Mouse (Mus musculus): Measurements from ENCODE around the gene Arl6ip4. TPM values are rescaled to one million over a fixed set of nuclear protein-coding genes. Genes with fewer than 3 reads are reported as not detected.

The Arl6ip4 gene
- polyA plus RNA-seq, 1 experiment = 28.2 TPM

- H3K4me1 ChIP-seq (ENCODE audit: control insufficient read depth, insufficient read depth, insufficient read length) = peaks cover 8% of the 10 kb centered on the region; the same call in 1 of the 2 replicates
- TF ChIP-seq POLR2A (IDR thresholded peaks at IDR 0.05; ENCODE audit: low read depth, low read length) (no peak), CTCF (IDR thresholded peaks at IDR 0.05; ENCODE audit: extremely low read depth, insufficient read depth, insufficient read length, insufficient replicate concordance) (no peak)
- WGBS = 87% methylated on average over 11 of the region's 11 CpGs
- H3K27me3 ChIP-seq (ENCODE audit: control insufficient read depth, insufficient read depth, low read length) = no peaks in the 10 kb centered on the region
- no peaks in the 10 kb centered on the region for H3K36me3 ChIP-seq (ENCODE audit: control insufficient read depth, insufficient read depth, low read length)
- no peak overlapping the region for H3K27ac ChIP-seq (ENCODE audit: insufficient read depth, low read length)
- no peak overlapping the region for H3K4me3 ChIP-seq (ENCODE audit: extremely low read depth, insufficient read depth, insufficient read length)
- no peak for DNase-seq (ENCODE audit: low read depth in 1 of 2, low spot score in 2 of 2)
These were observed 22.6 kb upstream of the Arl6ip4 start for GRCm38 (mm10) chr5:124093120-124093794.

- Histone ChIP-seq H3K27ac (ENCODE audit: insufficient read depth, low read length) (no peak overlapping the region), H3K4me1 (ENCODE audit: control insufficient read depth, insufficient read depth, insufficient read length) (peaks cover 8% of the 10 kb centered on the region; the same call in 1 of the 2 replicates)
These were observed 21.9 kb upstream of the Arl6ip4 start for GRCm38 (mm10) chr5:124093852-124094604.

GRCm38 (mm10) chr5:124095077-124095581, 20.8 kb upstream of the Arl6ip4 start:
- no peak for TF ChIP-seq CTCF (IDR thresholded peaks at IDR 0.05; ENCODE audit: extremely low read depth, insufficient read depth, insufficient read length, insufficient replicate concordance)
- TF ChIP-seq POLR2A (IDR thresholded peaks at IDR 0.05; ENCODE audit: low read depth, low read length) = no peak; the same call in 1 of the 2 replicates
- Histone ChIP-seq H3K36me3 (ENCODE audit: control insufficient read depth, insufficient read depth, low read length) (no peaks in the 10 kb centered on the region), H3K4me3 (ENCODE audit: extremely low read depth, insufficient read depth, insufficient read length) (peak overlapping the region; percentile 53), H3K4me1 (ENCODE audit: control insufficient read depth, insufficient read depth, insufficient read length) (peaks cover 8% of the 10 kb centered on the region; the same call in 1 of the 2 replicates), H3K27ac (ENCODE audit: insufficient read depth, low read length) (no peak overlapping the region), H3K27me3 (ENCODE audit: control insufficient read depth, insufficient read depth, low read length) (no peaks in the 10 kb centered on the region)
- DNase-seq (ENCODE audit: low read depth in 1 of 2, low spot score in 2 of 2) = no peak
- WGBS = 20% methylated on average over 19 of the region's 19 CpGs

More at GRCm38 (mm10) chr5:124093852-124094604, 21.9 kb upstream of the Arl6ip4 start:
- no peak overlapping the region for H3K4me3 ChIP-seq (ENCODE audit: extremely low read depth, insufficient read depth, insufficient read length)
- no peaks in the 10 kb centered on the region for H3K27me3 ChIP-seq (ENCODE audit: control insufficient read depth, insufficient read depth, low read length)
- 93% methylated on average over 12 of the region's 12 CpGs for WGBS
- no peak for TF ChIP-seq CTCF (IDR thresholded peaks at IDR 0.05; ENCODE audit: extremely low read depth, insufficient read depth, insufficient read length, insufficient replicate concordance)
- TF ChIP-seq POLR2A (IDR thresholded peaks at IDR 0.05; ENCODE audit: low read depth, low read length) = no peak
- H3K36me3 ChIP-seq (ENCODE audit: control insufficient read depth, insufficient read depth, low read length) = no peaks in the 10 kb centered on the region
- DNase-seq (ENCODE audit: low read depth in 1 of 2, low spot score in 2 of 2) = no peak

- H3K4me3 ChIP-seq (ENCODE audit: extremely low read depth, insufficient read depth, insufficient read length) = peak within 1 kb of the TSS; percentile 53
- H3K27ac ChIP-seq (ENCODE audit: insufficient read depth, low read length) = no peak within 1 kb of the TSS
- peaks cover 8% of the 10 kb centered on the region; the same call in 1 of the 2 replicates for H3K4me1 ChIP-seq (ENCODE audit: control insufficient read depth, insufficient read depth, insufficient read length)
- H3K27me3 ChIP-seq (ENCODE audit: control insufficient read depth, insufficient read depth, low read length) = no peaks in the 10 kb centered on the region
- WGBS = 1% methylated on average over 42 of the region's 42 CpGs
- H3K36me3 ChIP-seq (ENCODE audit: control insufficient read depth, insufficient read depth, low read length) = no peaks in the 10 kb centered on the region
- DNase-seq (ENCODE audit: low read depth in 1 of 2, low spot score in 2 of 2) = peak; percentile 91 to 99
- no peak; the same call in 1 of the 2 replicates for TF ChIP-seq POLR2A (IDR thresholded peaks at IDR 0.05; ENCODE audit: low read depth, low read length)
- TF ChIP-seq CTCF (IDR thresholded peaks at IDR 0.05; ENCODE audit: extremely low read depth, insufficient read depth, insufficient read length, insufficient replicate concordance) = no peak
These were observed 20.2 kb upstream of the Arl6ip4 start, which contains the start of gene Abcb9 for GRCm38 (mm10) chr5:124095596-124096232. Gene Abcb9, minus strand, starts transcription at chr5:124095798.

- 83% methylated on average over 2 of the region's 2 CpGs for WGBS
- no peaks in the 10 kb centered on the region for H3K27me3 ChIP-seq (ENCODE audit: control insufficient read depth, insufficient read depth, low read length)
- H3K4me3 ChIP-seq (ENCODE audit: extremely low read depth, insufficient read depth, insufficient read length) = no peak overlapping the region
- H3K4me1 ChIP-seq (ENCODE audit: control insufficient read depth, insufficient read depth, insufficient read length) = peaks cover 8% of the 10 kb centered on the region; the same call in 1 of the 2 replicates
- no peak overlapping the region for H3K27ac ChIP-seq (ENCODE audit: insufficient read depth, low read length)
- TF ChIP-seq POLR2A (IDR thresholded peaks at IDR 0.05; ENCODE audit: low read depth, low read length) (no peak), CTCF (IDR thresholded peaks at IDR 0.05; ENCODE audit: extremely low read depth, insufficient read depth, insufficient read length, insufficient replicate concordance) (no peak)
- no peak for DNase-seq (ENCODE audit: low read depth in 1 of 2, low spot score in 2 of 2)
- no peaks in the 10 kb centered on the region for H3K36me3 ChIP-seq (ENCODE audit: control insufficient read depth, insufficient read depth, low read length)
These were observed 17.0 kb upstream of the Arl6ip4 start for GRCm38 (mm10) chr5:124098923-124099322.

Measured in spleen, adult 2 months (tissue).